Mouse (Mus musculus): Measurements from ENCODE around the gene Bhlhe23. TPM values are rescaled to one million over a fixed set of nuclear protein-coding genes. Genes with fewer than 3 reads are reported as not detected.

Gene Bhlhe23
- total and polyA plus RNA-seq, 3 experiments: not detected

DNA sequence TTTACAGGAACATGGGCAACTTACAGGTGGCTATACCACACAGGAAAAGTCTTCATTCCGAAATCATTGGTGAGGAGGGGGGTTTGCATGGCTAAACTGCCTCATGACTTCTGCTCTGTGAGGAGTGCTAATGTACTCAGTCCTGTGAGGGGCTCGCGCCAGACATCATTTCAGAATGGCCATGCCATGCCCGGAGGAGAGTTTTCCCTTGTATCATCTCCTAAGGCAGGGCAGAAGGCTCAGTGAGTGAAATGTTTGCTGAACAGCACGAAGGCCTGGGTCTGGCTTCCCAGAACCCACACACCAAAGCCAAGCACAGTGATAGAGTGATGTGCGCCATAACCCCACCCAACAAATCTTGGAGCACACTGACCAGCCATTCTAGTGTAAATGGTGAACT is 33.9 kb downstream of the Bhlhe23 start:
- H3K27ac ChIP-seq (ENCODE audit: insufficient read depth, low read depth): no peak overlapping the region
- H3K9ac ChIP-seq (ENCODE audit: insufficient read depth, low read depth): no peak overlapping the region
- peaks cover 18% of the 10 kb centered on the region for H3K27me3 ChIP-seq (replicated peaks)
- no peak overlapping the region for H3K4me3 ChIP-seq (replicated peaks in 1 of 3; ENCODE audit: low read depth in 2 of 3, low read length in 2 of 3, poor library complexity in 1 of 3)
- in situ Hi-C loops (cut with MboI; ENCODE audit: low pct_ligation_motif_present, low pct_unique_long_range_greater_than_20kb, low sequenced_read_pairs) (no loop called here), dilution Hi-C loops (cut with MboI; ENCODE audit: extremely low pct_ligation_motif_present, extremely low pct_unique_long_range_greater_than_20kb, low sequenced_read_pairs) (no loop called here)
- no peak for DNase-seq (ENCODE audit: extremely low read depth)
- H3K79me2 ChIP-seq (replicated peaks; ENCODE audit: control insufficient read depth, extremely low read depth, insufficient read depth, poor library complexity, severe bottlenecking): no peaks in the 10 kb centered on the region
- peaks cover 0 to 2% of the 10 kb centered on the region in 2 experiments; a peak in 1 of 4 replicates for H3K4me1 ChIP-seq (ENCODE audit: control insufficient read depth in 1 of 2, insufficient read depth in 2 of 2)
- peaks cover 5 to 40% of the 10 kb centered on the region in 2 experiments for H3K36me3 ChIP-seq (replicated peaks in 1 of 2; ENCODE audit: control insufficient read depth in 1 of 2, insufficient read depth in 1 of 2, low read length in 1 of 2)
- H3K4me2 ChIP-seq (ENCODE audit: insufficient read depth, low read depth, poor library complexity, severe bottlenecking): no peak overlapping the region
- TF ChIP-seq POLR2AphosphoS2 (IDR thresholded peaks at IDR 0.05; ENCODE audit: low read depth, low read length) (peak; percentile 64; the same call in 1 of the 2 replicates), USF2 (conservative IDR thresholded peaks at IDR 0.05; ENCODE audit: low read depth, low read length) (no peak)
- H3K9me3 ChIP-seq (replicated peaks; ENCODE audit: low read length): no peaks in the 10 kb centered on the region

DNA sequence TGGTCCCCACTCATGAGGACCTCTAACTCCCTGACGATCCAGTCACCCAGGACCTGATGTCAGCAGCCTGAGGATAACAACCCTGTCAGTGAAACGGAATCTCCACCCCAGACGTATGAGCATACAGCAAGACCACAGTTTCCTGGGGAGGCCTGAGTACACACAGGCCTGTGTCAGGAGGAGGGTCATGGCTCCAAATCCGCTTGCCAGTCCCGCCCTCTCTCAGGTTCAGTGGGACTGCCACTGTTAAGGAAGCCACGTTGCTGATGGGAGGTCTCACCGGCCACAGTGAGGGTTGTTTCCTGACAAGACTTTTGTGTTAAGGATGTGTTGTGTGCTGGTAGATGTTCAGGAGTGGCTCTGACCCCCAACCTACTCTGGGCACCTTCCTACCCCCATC is 35.3 kb downstream of the Bhlhe23 start:
- no peak for TF ChIP-seq MAFK (IDR thresholded peaks at IDR 0.05; ENCODE audit: insufficient replicate concordance, low read length)
- TF ChIP-seq EP300 (IDR thresholded peaks at IDR 0.05; ENCODE audit: low read length): no peak
- TF ChIP-seq ETS1 (conservative IDR thresholded peaks at IDR 0.05; ENCODE audit: low read depth, low read length): no peak
- TF ChIP-seq NELFE (IDR thresholded peaks at IDR 0.05; ENCODE audit: low read depth, low read length): no peak
- no peak for TF ChIP-seq ZNF384 (IDR thresholded peaks at IDR 0.05; ENCODE audit: low read depth, low read length)
- no peak for TF ChIP-seq USF2 (conservative IDR thresholded peaks at IDR 0.05; ENCODE audit: low read depth, low read length)
- TF ChIP-seq MEF2A (IDR thresholded peaks at IDR 0.05; ENCODE audit: borderline replicate concordance, low read depth, low read length): no peak
- no peak for TF ChIP-seq PAX5 (IDR thresholded peaks at IDR 0.05; ENCODE audit: low read length)
- TF ChIP-seq ZMIZ1 (IDR thresholded peaks at IDR 0.05; ENCODE audit: low read depth, low read length): no peak
- no peak for TF ChIP-seq MYC (IDR thresholded peaks at IDR 0.05; ENCODE audit: low read depth, low read length)
- TF ChIP-seq ZC3H11A (IDR thresholded peaks at IDR 0.05; ENCODE audit: low read depth, low read length): no peak
- TF ChIP-seq E2F4 (IDR thresholded peaks at IDR 0.05; ENCODE audit: insufficient replicate concordance, low read depth, low read length): no peak
- TF ChIP-seq HCFC1 (IDR thresholded peaks at IDR 0.05; ENCODE audit: low read depth, low read length): no peak
- TF ChIP-seq IRF4 (IDR thresholded peaks at IDR 0.05; ENCODE audit: low read depth, low read length): no peak
- no peak for TF ChIP-seq KAT2A (IDR thresholded peaks at IDR 0.05; ENCODE audit: insufficient replicate concordance, low read length)
- no peak for TF ChIP-seq SMC3 (IDR thresholded peaks at IDR 0.05; ENCODE audit: low read depth, low read length)
- no peak for TF ChIP-seq JUND (conservative IDR thresholded peaks at IDR 0.05; ENCODE audit: low read depth, low read length)
- Histone ChIP-seq H3K27me3 (replicated peaks) (peaks cover 6% of the 10 kb centered on the region), H3K36me3 (replicated peaks in 1 of 2; ENCODE audit: control insufficient read depth in 1 of 2, insufficient read depth in 1 of 2, low read length in 1 of 2) (peaks cover 19 to 54% of the 10 kb centered on the region in 2 experiments), H3K79me2 (replicated peaks; ENCODE audit: control insufficient read depth, extremely low read depth, insufficient read depth, poor library complexity, severe bottlenecking) (no peaks in the 10 kb centered on the region), H3K27ac (ENCODE audit: insufficient read depth, low read depth) (no peak overlapping the region), H3K4me1 (ENCODE audit: control insufficient read depth in 1 of 2, insufficient read depth in 2 of 2) (peaks cover 0 to 2% of the 10 kb centered on the region in 2 experiments; a peak in 1 of 4 replicates), H3K4me3 (replicated peaks in 1 of 3; ENCODE audit: low read depth in 2 of 3, low read length in 2 of 3, poor library complexity in 1 of 3) (no peak overlapping the region), H3K9ac (ENCODE audit: insufficient read depth, low read depth) (no peak overlapping the region), H3K9me3 (replicated peaks; ENCODE audit: low read length) (no peaks in the 10 kb centered on the region), H3K4me2 (ENCODE audit: insufficient read depth, low read depth, poor library complexity, severe bottlenecking) (no peak overlapping the region)
- in situ Hi-C loops (cut with MboI; ENCODE audit: low pct_ligation_motif_present, low pct_unique_long_range_greater_than_20kb, low sequenced_read_pairs) (no loop called here), dilution Hi-C loops (cut with MboI; ENCODE audit: extremely low pct_ligation_motif_present, extremely low pct_unique_long_range_greater_than_20kb, low sequenced_read_pairs) (no loop called here)
- no peak for DNase-seq (ENCODE audit: extremely low read depth)

Measured in CH12.LX (cell line).